Mouse (Mus musculus) cortical plate, adult 2 months (tissue): ENCODE results near the gene Kirrel3.

Experiments used
- CTCF ChIP-seq: fragments of 200-500 bp; IDR thresholded peaks from 2 replicates; pipeline ENCODE4 v1.5.1; 2011; ENCODE audit warnings: mild to moderate bottlenecking, control low read depth, low read length; ENCODE audit not compliant: insufficient read depth; ENCODE audit errors: extremely low read depth
- POLR2A ChIP-seq: fragments of 200-500 bp; IDR thresholded peaks from 2 replicates; pipeline ENCODE4 v1.6.1; 2011; ENCODE audit warnings: mild to moderate bottlenecking, low read length, control low read depth; ENCODE audit not compliant: insufficient read depth; ENCODE audit errors: extremely low read depth

DNA sequence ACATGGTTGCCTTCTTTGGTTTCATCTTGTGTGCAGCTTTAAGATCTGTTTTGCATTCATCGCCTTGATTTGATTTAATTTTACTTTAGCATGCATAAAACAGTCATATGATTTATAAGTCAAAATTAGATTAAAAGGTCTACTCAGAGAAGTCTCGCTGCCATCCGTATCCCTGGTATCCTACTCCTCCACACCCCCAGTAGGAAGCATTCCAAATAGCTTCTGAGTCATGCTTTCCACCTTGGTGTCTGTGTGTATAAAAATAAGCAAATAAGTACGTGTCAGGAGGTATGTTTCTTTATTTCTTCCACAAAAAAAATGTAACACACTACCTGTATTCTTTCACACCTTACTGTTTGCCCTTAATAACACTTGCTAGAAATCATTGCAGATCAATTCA, 45.0 kb upstream of the Kirrel3 start:
- no peak for TF ChIP-seq POLR2A
- TF ChIP-seq CTCF = no peak
